23 mouse cellular contexts compared by ENCODE assay signal in the genomic region with DNA sequence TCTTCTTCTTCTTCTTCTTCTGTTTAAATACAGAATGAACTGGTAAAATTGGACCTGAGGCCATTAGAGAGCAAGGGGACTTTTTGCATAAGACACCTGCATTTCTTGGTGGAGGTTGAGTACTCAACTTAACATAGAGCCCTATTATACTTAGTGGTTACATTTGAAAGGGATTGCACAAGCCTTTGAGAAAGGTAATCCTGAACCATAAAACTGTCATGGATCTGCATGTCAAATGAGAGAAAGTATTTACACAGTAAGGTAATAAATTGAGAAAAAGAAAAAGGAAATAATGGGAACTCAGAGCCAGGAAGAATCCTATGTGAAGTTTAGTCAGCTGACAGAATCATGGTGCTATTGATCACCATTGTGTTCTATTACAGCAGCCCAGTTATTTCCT.
"Had no signal": no experiment of that assay in that cellular context is flagged by ENCODE, and none has a peak within 500 bp of the region (broad histone marks: within the 10 kb centered on the region; RNA-seq: fewer than 3 reads in every experiment).

No protein-coding gene starts in this region.

- H3K4me2 ChIP-seq: heart, embryonic 12.5 days; hindbrain, embryonic 12.5 days; hindbrain, embryonic 14.5 days; limb, embryonic 13.5 days; limb, embryonic 15.5 days; liver, embryonic 12.5 days had no signal

- H3K9me3 ChIP-seq: heart, embryonic 10.5 days; heart, embryonic 12.5 days; hindbrain, embryonic 10.5 days; hindbrain, embryonic 12.5 days; limb, embryonic 13.5 days; limb, embryonic 15.5 days; liver, embryonic 12.5 days had no signal

- DNase-seq: gastrocnemius, postnatal 14 days; gastrocnemius, postnatal 36 days; heart, adult 18-20 months; heart, postnatal 10 days; heart, postnatal 4 days; kidney, adult 18-20 months; kidney, adult 8-10 months; kidney, postnatal 10 days; kidney, postnatal 25 days; kidney, postnatal 4 days; left cerebral cortex, postnatal 4 days had no signal

- H3K27ac ChIP-seq: heart, embryonic 10.5 days; hindbrain, embryonic 10.5 days; hindbrain, embryonic 12.5 days; hindbrain, embryonic 14.5 days; limb, embryonic 13.5 days; limb, embryonic 15.5 days; liver, embryonic 12.5 days; liver, embryonic 14.5 days had no signal

- H3K4me1 ChIP-seq: heart, embryonic 10.5 days; heart, embryonic 12.5 days; hindbrain, embryonic 10.5 days; hindbrain, embryonic 12.5 days; limb, embryonic 13.5 days; limb, embryonic 15.5 days; liver, embryonic 12.5 days had no signal

- ATAC-seq: hindbrain, embryonic 16.5 days; inflammation-experienced regulatory T-cells, adult 6 months; liver, embryonic 12.5 days had no signal

- H3K9ac ChIP-seq: heart, embryonic 12.5 days; hindbrain, embryonic 12.5 days; hindbrain, embryonic 14.5 days; limb, embryonic 13.5 days; limb, embryonic 15.5 days; liver, embryonic 12.5 days; liver, embryonic 14.5 days had no signal

- H3K36me3 ChIP-seq: heart, embryonic 10.5 days; heart, embryonic 12.5 days; hindbrain, embryonic 10.5 days; hindbrain, embryonic 12.5 days; limb, embryonic 13.5 days; limb, embryonic 15.5 days; liver, embryonic 12.5 days had no signal

- H3K27me3 ChIP-seq: heart, embryonic 12.5 days; hindbrain, embryonic 12.5 days; limb, embryonic 13.5 days; limb, embryonic 15.5 days; liver, embryonic 12.5 days had no signal

- H3K4me3 ChIP-seq: heart, embryonic 10.5 days; heart, embryonic 12.5 days; hindbrain, embryonic 10.5 days; hindbrain, embryonic 12.5 days; layer of hippocampus, adult 2 months; limb, embryonic 13.5 days; limb, embryonic 15.5 days; liver, embryonic 12.5 days had no signal
